Mouse (Mus musculus) testis, adult 2 months (tissue): Measurements from ENCODE around the gene Pfkfb4.

Source experiments
- CTCF ChIP-seq: fragments of 200-500 bp; IDR thresholded peaks from 2 replicates; pipeline ENCODE4 v1.5.1; 2012; ENCODE audit warnings: low read depth, mild to moderate bottlenecking, inconsistent platforms, low read length, moderate library complexity; ENCODE audit not compliant: control insufficient read depth, insufficient read depth, insufficient replicate concordance
- POLR2A ChIP-seq: fragments of 200-500 bp; IDR thresholded peaks from 2 replicates; pipeline ENCODE4 v1.6.1; 2012; ENCODE audit warnings: low read depth, mild to moderate bottlenecking, inconsistent platforms, low read length, moderate library complexity; ENCODE audit not compliant: control insufficient read depth

GRCm38 (mm10) chr9:108998287-108999166 is 6.9 kb downstream of the Pfkfb4 start:
- TF ChIP-seq CTCF (no peak), POLR2A (no peak)
